ENCODE assay signal across 9 mouse cellular contexts in genomic region chr17:87948965-87949584, GRCm38 (mm10). TPM values are rescaled to one million over a fixed set of nuclear protein-coding genes. Genes with fewer than 3 reads are reported as not detected.
DNase-seq lines count a peak whose midpoint lies in the region; ATAC-seq and TF ChIP-seq lines count a peak whose summit lies in the region.
"Had no signal": no experiment of that assay in that cellular context is flagged by ENCODE, and none has a peak within 500 bp of the region (broad histone marks: within the 10 kb centered on the region; RNA-seq: fewer than 3 reads in every experiment).

No protein-coding gene starts in this region.

- intact Hi-C loops in heart, postnatal 36 days (cut with DNase I), result loop anchor here (1.0 to 2.0 kb wide), 2 partner anchors 72 to 257 kb away; no protein-coding TSS in a partner anchor

- no peaks in the 10 kb centered on the region for H3K27me3 ChIP-seq in forebrain, embryonic 11.5 days (ENCODE audit: control insufficient read depth, insufficient read depth, low read length)
- H3K27me3 ChIP-seq in lung, embryonic 15.5 days, result no peaks in the 10 kb centered on the region

- no peaks in the 10 kb centered on the region for H3K36me3 ChIP-seq in ES-E14 (ENCODE audit: control insufficient read depth, insufficient read depth, low read length, poor library complexity, severe bottlenecking)
- no peaks in the 10 kb centered on the region for H3K36me3 ChIP-seq in forebrain, embryonic 11.5 days (ENCODE audit: control insufficient read depth, insufficient read depth, low read length)
- H3K36me3 ChIP-seq in lung, embryonic 15.5 days, result no peaks in the 10 kb centered on the region

- in situ Hi-C loops in ES-E14 (cut with MboI; ENCODE audit: low sequenced_read_pairs in 2 of 2, unreplicated experiment in 2 of 2), result loop anchor here in 1 of 2 experiments (10.0 kb wide), 1 partner anchor 64 kb away; no protein-coding TSS in a partner anchor

- H3K9ac ChIP-seq in ES-E14 (ENCODE audit: insufficient read depth, low read depth, low read length, poor library complexity, severe bottlenecking), result no peak overlapping the region
- H3K9ac ChIP-seq in forebrain, embryonic 11.5 days (ENCODE audit: low read length), result no peak overlapping the region
- no peak overlapping the region for H3K9ac ChIP-seq in lung, embryonic 15.5 days

- WGBS in forebrain, embryonic 11.5 days, result 44% methylated on average over 16 of the region's 16 CpGs
- 43% methylated on average over 16 of the region's 16 CpGs for WGBS in lung, embryonic 15.5 days

- no peak overlapping the region for H3K27ac ChIP-seq in ES-E14 (ENCODE audit: insufficient read depth, low read depth, low read length, poor library complexity, severe bottlenecking)
- H3K27ac ChIP-seq in forebrain, embryonic 11.5 days (ENCODE audit: low read depth, low read length), result no peak overlapping the region
- H3K27ac ChIP-seq in lung, embryonic 15.5 days, result no peak overlapping the region

- H3K4me2 ChIP-seq in forebrain, embryonic 11.5 days (ENCODE audit: low read depth, low read length, severe bottlenecking), result no peak overlapping the region
- H3K4me2 ChIP-seq in lung, embryonic 15.5 days, result no peak overlapping the region

- no peaks in the 10 kb centered on the region for H3K9me3 ChIP-seq in ES-E14 (ENCODE audit: control insufficient read depth, insufficient read depth, low read depth, low read length)
- H3K9me3 ChIP-seq in forebrain, embryonic 11.5 days (ENCODE audit: control insufficient read depth, low read length), result no peaks in the 10 kb centered on the region
- H3K9me3 ChIP-seq in lung, embryonic 15.5 days, result no peaks in the 10 kb centered on the region

- DNase-seq in ES-E14 (ENCODE audit: low read depth, low spot score), result peak; percentile 54
- peak; percentile 50 for DNase-seq in c-Kit-positive CD71-negative TER-119-negative erythroid progenitor cells, embryonic 14.5 days (ENCODE audit: low read depth)
- DNase-seq in forebrain, embryonic 11.5 days (ENCODE audit: low spot score), result peak; percentile 87
- peak; percentile 73 to 83 for DNase-seq in heart, postnatal 36 days
- DNase-seq in layer of hippocampus, adult 8-10 months (ENCODE audit: low spot score in 2 of 2), result peak; percentile 55 to 85
- peak; percentile 78 for DNase-seq in ovary, postnatal 14 days (ENCODE audit: low spot score)
- peak; percentile 83 for DNase-seq in thymus, postnatal 14 days

- H3K4me3 ChIP-seq in ES-E14 (ENCODE audit: insufficient read depth in 1 of 2, low read depth in 1 of 2, low read length in 2 of 2, poor library complexity in 1 of 2, severe bottlenecking in 1 of 2), result no peak overlapping the region
- no peak overlapping the region for H3K4me3 ChIP-seq in forebrain, embryonic 11.5 days (ENCODE audit: low read depth, low read length)
- H3K4me3 ChIP-seq in lung, embryonic 15.5 days, result no peak overlapping the region

- H3K4me1 ChIP-seq in ES-E14 (ENCODE audit: control insufficient read depth in 2 of 2, insufficient read depth in 2 of 2, low read length in 2 of 2, poor library complexity in 1 of 2), result no peaks in the 10 kb centered on the region
- H3K4me1 ChIP-seq in forebrain, embryonic 11.5 days (replicated peaks; ENCODE audit: control insufficient read depth, insufficient read depth, low read length), result no peaks in the 10 kb centered on the region
- no peaks in the 10 kb centered on the region for H3K4me1 ChIP-seq in lung, embryonic 15.5 days

- peak; percentile 74 for ATAC-seq in forebrain, embryonic 11.5 days (replicated peaks; ENCODE audit: low FRiP score)
- ATAC-seq in lung, embryonic 15.5 days (ENCODE audit: borderline replicate concordance, extremely low read depth, low FRiP score, low TSS enrichment), result peak; percentile 49; the same call in 1 of the 2 replicates

TF ChIP-seq in ES-E14, 5 proteins besides CTCF, POLR2A, EP300 and RAD21:
- no peak for TF ChIP-seq ZNF384 (IDR thresholded peaks at IDR 0.05; ENCODE audit: low read depth, low read length)
- no peak for TF ChIP-seq MAFK (IDR thresholded peaks at IDR 0.05; ENCODE audit: insufficient read depth, low read depth, low read length)
- peak; percentile 97 for TF ChIP-seq ZC3H11A (IDR thresholded peaks at IDR 0.05; ENCODE audit: borderline replicate concordance, low read depth, low read length)

RNA-seq across cellular contexts. Expression of gene Msh6, which starts 25.8 kb away (rescaled TPM):
- 215 and 247 TPM in 2 replicates for total RNA-seq in ES-E14 (2012; rRNA removed)
- polyA plus RNA-seq in forebrain, embryonic 11.5 days (2014; fragmentation: Nextera tagmentation; extraction: Ambion mirVana), result 104 and 107 TPM in 2 replicates
- 10 to 100 TPM in 1 of 2 experiments, 1 to 10 TPM in 1; 7.9 to 11.0 TPM for total RNA-seq in heart, postnatal 36 days (2021)
- total RNA-seq in layer of hippocampus, adult 8-10 months (2022), result 10 to 100 TPM; 15.0 to 15.8 (median 15.6) TPM
- polyA plus RNA-seq in lung, embryonic 15.5 days (2015; fragmentation: Nextera tagmentation; extraction: Ambion mirVana), result 56.5 and 57.9 TPM in 2 replicates

RNA-seq across cellular contexts. Expression of gene Rpl36-ps4, which starts 28.3 kb away (rescaled TPM):
- total RNA-seq in ES-E14 (2012; rRNA removed), result not detected in 2 replicates
- not detected in 2 replicates for polyA plus RNA-seq in forebrain, embryonic 11.5 days (2014; fragmentation: Nextera tagmentation; extraction: Ambion mirVana)
- total RNA-seq in heart, postnatal 36 days (2021), result not detected
- total RNA-seq in layer of hippocampus, adult 8-10 months (2022), result not detected
- polyA plus RNA-seq in lung, embryonic 15.5 days (2015; fragmentation: Nextera tagmentation; extraction: Ambion mirVana), result not detected in 2 replicates
- polyA plus RNA-seq: liver, embryonic 16.5 days had no signal

Comparison
In these comparisons a context has a peak if more than half of its experiments do, and no peak if none do; other contexts are left out.
1. RNA of gene Msh6, which starts 25.8 kb away (total RNA-seq): 215 to 247 TPM in ES-E14; 15.0 to 15.8 TPM in layer of hippocampus, adult 8-10 months and 7.9 to 11.0 TPM in heart, postnatal 36 days; every median in the first group is over 10 times any median in the second.
2. Peak in every context shown above with its lines, with median percentiles within 50 percentile points of each other: DNase-seq.